Mouse (Mus musculus) brain, embryonic 14.5 days (tissue): ENCODE data around the gene Wars2. TPM values are rescaled to one million over a fixed set of nuclear protein-coding genes. Genes with fewer than 3 reads are reported as not detected.

Experiments
- DNase-seq: peaks from one replicate; pipeline ENCODE4 v3.0.0-alpha.2; 2011; ENCODE audit warnings: low read depth
- CTCF ChIP-seq: fragments of 200-500 bp; IDR thresholded peaks from 2 replicates; pipeline ENCODE4 v1.5.1; 2012; ENCODE audit warnings: inconsistent platforms, mild to moderate bottlenecking, moderate library complexity, borderline replicate concordance; ENCODE audit not compliant: insufficient read depth, insufficient read length; ENCODE audit errors: extremely low read depth
- POLR2A ChIP-seq: fragments of 200-500 bp; IDR thresholded peaks from 2 replicates; pipeline ENCODE4 v1.6.1; 2012; ENCODE audit warnings: mild to moderate bottlenecking, inconsistent platforms, borderline replicate concordance; ENCODE audit not compliant: poor library complexity, insufficient read depth, insufficient read length, severe bottlenecking; ENCODE audit errors: extremely low read depth
- polyA plus RNA-seq: library from polyadenylated mRNA; depleted of rRNA; stranded (reverse); fragments of >200 nt; gene quantifications from 2 replicates; pipeline ENCODE4 v1.2.3, GENCODE M21; 2012

Gene Wars2
- polyA plus RNA-seq, 1 experiment, result 5.6 TPM

DNA sequence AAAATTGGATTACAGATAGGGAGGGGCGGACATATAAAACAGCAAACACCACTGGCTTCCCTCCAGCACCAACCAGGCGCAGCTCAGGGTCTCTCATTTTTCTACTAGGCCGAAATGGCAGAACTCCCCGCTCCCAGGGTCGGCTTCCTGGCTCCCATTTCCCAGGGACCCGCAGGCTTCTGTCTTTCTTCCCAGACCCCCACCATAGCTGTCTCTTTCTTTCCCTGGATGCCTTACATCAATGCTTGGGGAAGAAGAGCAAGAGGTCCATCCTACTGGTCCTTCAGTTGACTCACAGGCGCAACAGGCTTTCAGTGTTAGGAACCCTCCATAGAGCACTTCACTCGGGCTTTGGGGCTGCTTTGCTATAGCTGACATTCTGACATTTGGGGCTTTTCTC is 101.6 kb downstream of the Wars2 start:
- DNase-seq, result no peak
- TF ChIP-seq POLR2A (no peak), CTCF (no peak)

DNA sequence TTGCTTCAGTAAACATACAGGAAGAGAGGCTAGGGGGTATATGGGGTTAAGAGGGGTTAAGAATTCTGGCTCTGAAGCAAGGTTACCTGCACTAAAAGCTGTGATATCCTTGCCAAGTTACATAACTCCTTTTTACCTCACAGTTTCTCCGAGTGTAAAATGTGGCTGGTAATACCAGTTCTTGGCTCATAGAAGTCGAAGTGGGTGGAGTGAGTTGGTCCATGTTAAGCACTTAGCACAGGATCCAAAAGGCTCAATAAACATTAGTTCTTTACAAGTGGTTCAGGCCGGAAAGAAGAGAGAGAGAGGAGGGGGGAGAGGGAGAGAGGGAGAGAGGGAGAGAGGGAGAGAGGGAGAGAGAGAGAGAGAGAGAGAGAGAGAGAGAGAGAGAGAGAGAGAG is 104.5 kb downstream of the Wars2 start:
- DNase-seq, result no peak
- no peak for TF ChIP-seq POLR2A

DNA sequence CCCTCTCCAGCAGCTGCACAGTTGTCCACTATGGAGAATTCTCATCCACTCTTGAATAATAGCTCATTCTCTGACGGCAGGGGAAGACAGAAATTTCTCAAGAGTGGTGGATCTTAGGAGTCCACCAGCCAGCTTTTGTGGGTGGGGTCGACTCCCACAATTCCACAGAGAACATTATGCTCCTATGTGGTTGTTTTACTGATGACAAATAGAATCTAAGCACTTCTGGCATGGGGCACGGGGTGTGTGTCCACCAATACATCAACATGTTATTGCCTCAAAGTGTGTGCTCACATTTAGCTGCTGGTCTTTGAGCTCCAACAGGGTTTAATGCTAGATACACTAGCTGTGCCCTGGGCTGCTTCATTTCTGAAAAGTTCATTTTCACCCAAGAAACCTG is 105.8 kb downstream of the Wars2 start:
- TF ChIP-seq CTCF (no peak), POLR2A (no peak)
- DNase-seq, result no peak

DNA sequence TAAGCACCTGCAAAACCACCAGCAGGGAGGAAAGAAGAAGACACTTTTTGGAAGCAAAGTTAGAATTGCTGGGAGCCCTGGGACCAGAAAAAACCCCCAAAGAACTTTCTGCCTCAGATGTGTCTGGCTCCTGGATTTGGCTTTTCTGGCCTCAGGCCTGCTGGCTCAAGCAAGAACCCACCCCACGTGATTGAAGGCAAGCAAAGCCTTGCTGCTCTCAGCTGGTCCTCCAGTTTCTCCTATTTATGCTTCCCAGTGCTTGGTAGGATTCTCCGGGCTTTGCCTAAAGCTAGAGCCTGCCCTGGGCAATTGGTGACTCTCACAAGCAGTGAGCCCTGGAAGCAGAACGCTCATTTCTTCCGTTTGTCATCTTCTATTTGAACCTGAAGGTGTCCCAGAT is 106.7 kb downstream of the Wars2 start:
- no peak for TF ChIP-seq POLR2A
- TF ChIP-seq CTCF, result no peak
- DNase-seq, result peak; percentile 18

DNA sequence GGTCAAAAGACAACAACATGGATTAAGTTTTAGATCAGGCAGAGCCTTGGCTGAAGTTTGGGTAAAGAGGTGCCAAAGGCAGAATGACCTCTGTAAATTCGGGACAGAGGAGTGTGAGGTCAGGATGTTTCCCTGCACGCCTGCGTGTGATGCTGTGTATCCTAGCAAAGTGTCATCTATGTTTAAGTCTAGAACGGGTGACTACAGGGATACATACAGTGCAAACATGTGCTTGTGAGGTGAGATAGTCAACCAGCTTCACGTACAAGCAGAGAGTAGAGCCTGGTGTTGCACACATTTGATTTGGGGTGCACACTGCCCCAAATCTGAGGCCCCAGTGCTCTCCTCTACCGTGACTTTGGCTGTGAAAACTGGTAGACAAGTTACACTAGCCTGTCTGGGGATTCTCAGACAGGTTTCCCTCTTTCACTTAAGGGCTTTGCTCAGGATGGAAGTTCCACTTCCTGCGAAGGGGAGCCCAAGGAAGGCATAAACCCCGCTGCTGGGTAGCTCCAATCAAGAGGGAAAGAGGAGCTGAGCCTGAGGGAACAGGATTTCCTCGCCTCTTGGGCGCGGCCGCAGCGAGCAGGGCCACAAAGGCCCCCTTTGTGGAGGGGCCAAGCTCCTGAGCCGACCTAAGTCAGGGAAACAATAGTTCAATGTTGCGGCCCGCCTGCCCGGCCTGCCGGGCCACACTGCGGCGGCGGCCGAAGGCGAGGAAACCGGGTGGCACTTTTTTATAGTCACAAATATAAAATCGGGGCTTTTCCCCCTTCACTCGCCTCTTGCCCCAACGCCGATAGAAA is 107.3 kb downstream of the Wars2 start:
- TF ChIP-seq POLR2A (no peak), CTCF (no peak)
- DNase-seq, result peak; percentile 25

DNA sequence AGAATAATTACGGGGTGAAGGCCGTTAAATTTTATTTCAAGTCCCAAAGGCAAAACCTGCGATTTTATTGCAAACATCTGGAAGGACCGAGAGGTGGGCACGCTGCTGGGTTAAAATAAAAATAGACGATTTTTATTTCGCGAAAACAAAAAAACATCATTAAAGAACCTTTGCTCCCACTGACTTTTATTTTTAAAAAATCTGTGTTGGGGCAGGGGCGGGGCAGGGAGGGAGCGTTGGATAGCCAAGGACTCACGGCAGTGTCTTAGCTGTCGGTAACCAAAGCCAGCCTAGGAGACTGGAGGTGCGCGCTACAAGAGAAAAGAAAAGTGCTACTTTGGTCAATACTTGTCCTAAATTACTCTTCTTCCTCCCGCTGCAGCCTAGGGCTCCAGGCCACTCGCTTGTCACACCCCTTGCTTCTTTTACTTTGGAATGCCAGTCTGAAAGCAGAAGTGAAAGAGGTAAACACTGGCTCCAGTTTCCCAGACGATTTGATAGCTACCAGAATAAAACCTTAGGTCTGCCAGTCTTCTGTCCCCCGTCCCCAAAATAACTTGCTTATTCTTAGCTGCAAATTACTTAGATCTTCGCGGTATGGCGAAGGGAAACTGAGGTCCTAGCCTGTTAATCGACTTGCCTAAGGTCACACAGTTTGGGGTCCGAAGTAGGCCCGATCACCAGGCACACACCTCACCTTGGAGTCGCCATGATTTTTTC is 108.1 kb downstream of the Wars2 start:
- DNase-seq, result peak; percentile 34
- TF ChIP-seq CTCF (no peak), POLR2A (no peak)

DNA sequence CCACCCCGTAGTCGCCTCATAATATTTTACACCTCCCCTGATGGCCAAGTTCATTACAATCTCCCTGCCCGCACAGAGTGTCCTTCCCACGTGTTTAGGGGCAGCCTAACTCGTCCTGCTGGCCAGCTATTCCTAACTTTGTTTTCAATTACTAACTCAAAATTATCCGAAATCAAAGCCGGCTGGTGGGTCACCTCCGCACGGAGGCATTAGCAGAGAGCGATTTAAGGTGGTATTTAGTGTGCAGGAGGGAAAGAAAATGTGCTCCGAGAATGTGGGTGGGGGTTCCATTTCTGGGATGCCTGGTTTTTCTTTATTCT is 108.6 kb downstream of the Wars2 start:
- no peak for TF ChIP-seq CTCF
- TF ChIP-seq POLR2A, result no peak

DNA sequence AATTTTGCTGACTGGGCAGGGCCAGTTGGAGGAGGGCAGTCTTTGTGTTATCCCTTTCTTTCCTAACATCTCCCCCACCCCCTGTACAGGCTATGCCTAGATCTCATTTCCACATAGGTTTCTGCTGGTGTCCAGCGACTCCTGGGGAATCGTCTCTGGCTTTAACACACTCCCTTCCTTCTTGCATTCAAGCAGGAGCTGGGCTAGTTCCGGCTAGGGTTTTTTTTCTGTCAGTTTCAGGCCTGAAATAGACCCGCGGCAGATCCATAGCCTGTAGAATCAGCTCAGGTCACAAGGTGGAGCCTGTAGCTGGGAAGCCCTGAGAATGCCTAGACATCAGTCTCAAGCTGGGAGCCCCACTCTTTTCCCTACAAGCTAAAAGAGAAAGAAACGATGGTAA is 109.0 kb downstream of the Wars2 start:
- peak; percentile 41 for DNase-seq
- TF ChIP-seq POLR2A (no peak), CTCF (peak; percentile 13; the same call in 1 of the 2 replicates)

More for the DNA sequence above, 108.6 kb downstream of the Wars2 start:
- no peak for DNase-seq

DNA sequence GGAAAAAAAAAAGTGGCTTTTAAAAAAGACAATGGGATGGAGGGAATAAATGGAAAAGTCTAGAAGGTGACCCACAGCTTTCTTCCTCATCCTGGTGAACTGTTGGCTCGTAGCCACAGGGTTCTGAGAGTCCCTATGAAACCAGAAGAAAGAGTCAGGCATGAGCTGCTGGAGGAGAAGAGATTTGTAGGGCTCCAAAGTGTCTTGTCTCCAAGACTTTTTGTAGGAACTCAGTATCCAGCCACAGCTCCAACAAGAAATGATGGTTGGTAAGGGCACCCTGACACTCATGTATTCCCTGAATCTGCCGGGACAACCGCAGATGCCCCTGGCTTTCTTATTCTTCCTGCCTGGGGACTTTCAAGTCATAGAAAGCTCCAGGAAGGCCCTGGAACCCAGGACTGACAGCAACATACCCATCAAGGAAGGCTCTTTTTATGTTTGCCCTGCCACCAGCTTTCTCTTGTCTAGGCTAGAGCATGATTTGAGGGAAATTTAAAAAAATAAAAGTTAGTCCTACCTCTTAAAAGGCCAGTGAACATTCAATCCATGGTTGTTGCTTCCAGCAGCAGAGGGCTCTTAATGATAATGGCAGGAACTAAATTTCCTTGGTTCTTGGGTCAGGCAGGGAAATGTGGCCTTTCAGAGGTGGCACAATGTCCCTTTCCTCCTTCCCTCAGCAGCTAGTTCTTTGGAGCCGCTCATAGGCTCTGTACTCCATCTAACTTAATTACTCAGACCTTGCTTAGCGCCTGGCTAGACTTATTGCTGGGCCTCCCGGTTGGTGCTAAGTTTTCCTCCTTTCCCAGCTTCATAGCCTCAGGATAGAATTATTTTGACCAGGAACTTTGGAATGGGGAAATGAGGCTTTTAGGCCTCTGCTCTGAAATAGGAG is 110.7 kb downstream of the Wars2 start:
- TF ChIP-seq CTCF (no peak), POLR2A (no peak)
- peak; percentile 17 for DNase-seq

DNA sequence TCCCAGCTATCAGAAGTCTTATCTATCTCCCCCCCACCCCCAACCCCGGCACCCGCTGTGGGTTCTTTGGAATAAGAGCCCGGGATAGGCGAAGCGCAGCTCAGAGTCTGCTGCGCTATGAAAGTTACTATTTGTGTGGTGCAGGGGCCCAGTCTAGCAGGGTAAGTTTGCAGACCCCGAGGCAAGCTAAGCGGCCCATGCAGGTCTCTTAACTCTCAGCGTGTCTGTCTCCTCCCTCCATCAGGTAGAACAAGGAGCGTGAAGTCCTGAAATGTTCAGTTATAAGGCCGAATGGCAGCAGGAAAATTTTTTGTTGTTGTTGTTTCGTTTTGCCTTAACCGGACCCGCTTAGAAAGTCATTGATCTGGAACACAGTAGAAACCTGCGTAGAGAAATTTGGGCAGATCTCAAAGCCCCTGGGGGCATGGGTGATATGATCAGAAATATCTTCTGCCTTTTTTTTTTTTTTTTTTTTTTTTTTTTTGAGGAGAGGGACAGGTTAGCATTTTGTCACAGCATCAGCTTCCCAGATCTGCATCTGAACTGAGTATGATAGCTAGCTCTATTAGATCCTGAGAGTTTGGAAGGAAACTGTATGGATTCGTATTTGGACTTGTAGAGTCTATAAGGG is 111.7 kb downstream of the Wars2 start:
- TF ChIP-seq POLR2A, result no peak
- no peak for TF ChIP-seq CTCF

DNA sequence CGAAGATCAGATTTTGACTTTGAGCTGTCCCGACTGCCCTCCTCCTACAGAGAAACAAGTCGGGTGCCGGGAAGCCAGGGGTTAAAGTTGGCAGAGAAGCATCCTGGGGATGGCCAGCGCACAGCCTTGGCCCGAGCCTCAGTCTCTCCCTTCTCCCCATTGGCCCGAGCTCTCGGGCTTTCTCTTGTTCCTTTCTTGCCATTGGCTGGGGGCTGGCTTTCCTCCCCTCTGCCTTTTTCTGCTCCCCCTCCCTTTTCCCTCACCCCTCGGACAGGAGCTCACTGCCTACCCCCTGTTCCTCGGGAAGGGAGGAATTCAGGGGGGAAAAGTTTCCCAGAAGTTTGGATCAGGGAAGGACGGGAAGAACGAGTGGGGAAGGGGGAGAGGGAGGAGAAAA is 112.2 kb downstream of the Wars2 start:
- peak; percentile 66 for DNase-seq
- TF ChIP-seq CTCF, result no peak
- no peak for TF ChIP-seq POLR2A

More for the DNA sequence above, 111.7 kb downstream of the Wars2 start:
- DNase-seq, result peak; percentile 26
